Mouse (Mus musculus): ENCODE measurements at regions not wholly inside any gene's neighbourhood (a gene's known extent, or its start where the extent isn't known, plus 50 kb on each side); places are given as distances from the start of the nearest gene placed in this dataset.

- DNase-seq (ENCODE audit: low spot score) = no peak
Measured at GRCm38 (mm10) chr9:34280311-34281208, 205.1 kb upstream of the Kirrel3 start.

- no peak for DNase-seq (ENCODE audit: low spot score)
Measured at GRCm38 (mm10) chr9:34323571-34323970, 162.1 kb upstream of the Kirrel3 start.

- no peak for DNase-seq (ENCODE audit: low spot score)
Measured at GRCm38 (mm10) chr9:34328723-34329122, 157.0 kb upstream of the Kirrel3 start.

- no peak for DNase-seq (ENCODE audit: low spot score)
Measured at GRCm38 (mm10) chr9:34334112-34334511, 151.6 kb upstream of the Kirrel3 start.

GRCm38 (mm10) chr9:34334555-34335468 is 150.9 kb upstream of the Kirrel3 start:
- DNase-seq (ENCODE audit: low spot score) = no peak

- no peak for DNase-seq (ENCODE audit: low spot score)
Measured at GRCm38 (mm10) chr9:34348442-34348841, 137.3 kb upstream of the Kirrel3 start.

- no peak for DNase-seq (ENCODE audit: low spot score)
Measured at GRCm38 (mm10) chr9:34349997-34350396, 135.7 kb upstream of the Kirrel3 start.

- DNase-seq (ENCODE audit: low spot score) = peak; percentile 6
Measured at GRCm38 (mm10) chr9:34353744-34354143, 131.9 kb upstream of the Kirrel3 start.

GRCm38 (mm10) chr9:34354723-34355316 is 130.9 kb upstream of the Kirrel3 start:
- no peak for DNase-seq (ENCODE audit: low spot score)

GRCm38 (mm10) chr9:34370686-34371398 is 114.9 kb upstream of the Kirrel3 start:
- no peak for DNase-seq (ENCODE audit: low spot score)

GRCm38 (mm10) chr9:34375187-34375586 is 110.5 kb upstream of the Kirrel3 start:
- no peak for DNase-seq (ENCODE audit: low spot score)

- DNase-seq (ENCODE audit: low spot score) = peak; percentile 44
Measured at GRCm38 (mm10) chr9:34380008-34380407, 105.7 kb upstream of the Kirrel3 start.

- DNase-seq (ENCODE audit: low spot score) = no peak
Measured at GRCm38 (mm10) chr9:34381601-34382000, 104.1 kb upstream of the Kirrel3 start.

GRCm38 (mm10) chr9:34382208-34382607 is 103.5 kb upstream of the Kirrel3 start:
- no peak for DNase-seq (ENCODE audit: low spot score)

GRCm38 (mm10) chr9:34386071-34386470 is 99.6 kb upstream of the Kirrel3 start:
- DNase-seq (ENCODE audit: low spot score) = peak; percentile 20

GRCm38 (mm10) chr9:34393042-34393441 is 92.7 kb upstream of the Kirrel3 start:
- no peak for DNase-seq (ENCODE audit: low spot score)

GRCm38 (mm10) chr9:34395839-34396804 is 89.6 kb upstream of the Kirrel3 start:
- DNase-seq (ENCODE audit: low spot score) = no peak

GRCm38 (mm10) chr9:34411699-34412098 is 74.0 kb upstream of the Kirrel3 start:
- no peak for DNase-seq (ENCODE audit: low spot score)

- DNase-seq (ENCODE audit: low spot score) = no peak
Measured at GRCm38 (mm10) chr9:34416153-34416552, 69.5 kb upstream of the Kirrel3 start.

GRCm38 (mm10) chr9:34418100-34418499 is 67.6 kb upstream of the Kirrel3 start:
- no peak for DNase-seq (ENCODE audit: low spot score)

Data from heart, adult 8-10 months (tissue).